Mouse (Mus musculus) left cerebral cortex, adult 18-20 months (tissue): ENCODE data around the gene Pgbd5. TPM values are rescaled to one million over a fixed set of nuclear protein-coding genes. Genes with fewer than 3 reads are reported as not detected.
"Not testable (repeated sequence)": the region's sequence is repeated elsewhere in the genome, so short reads cannot be mapped to it uniquely, and the experiment has no call there.

Experiments
- DNase-seq, 2 experiments: peaks; one replicate each; pipeline ENCODE4 v3.0.0; 2021 to 2022; ENCODE audit warnings: low spot score in 2 of 2, mixed read lengths in 1 of 2
- total RNA-seq, 2 experiments: library from RNA; stranded (reverse); gene quantifications; 2 replicates each; pipeline ENCODE4 v1.2.3; 2021

The Pgbd5 gene
- total RNA-seq, 2 experiments from 2014 or later: 208 to 219 TPM

GRCm38 (mm10) chr8:124433451-124434125 lies 5.9 kb downstream of the Pgbd5 start:
- DNase-seq: peak; percentile 63 to 65

GRCm38 (mm10) chr8:124430881-124431280 lies 8.6 kb downstream of the Pgbd5 start:
- no peak for DNase-seq

GRCm38 (mm10) chr8:124429417-124429816 lies 10.0 kb downstream of the Pgbd5 start:
- DNase-seq: peak; percentile 58 to 62

GRCm38 (mm10) chr8:124428721-124429120 lies 10.7 kb downstream of the Pgbd5 start:
- DNase-seq: not testable (repeated sequence)

DNA sequence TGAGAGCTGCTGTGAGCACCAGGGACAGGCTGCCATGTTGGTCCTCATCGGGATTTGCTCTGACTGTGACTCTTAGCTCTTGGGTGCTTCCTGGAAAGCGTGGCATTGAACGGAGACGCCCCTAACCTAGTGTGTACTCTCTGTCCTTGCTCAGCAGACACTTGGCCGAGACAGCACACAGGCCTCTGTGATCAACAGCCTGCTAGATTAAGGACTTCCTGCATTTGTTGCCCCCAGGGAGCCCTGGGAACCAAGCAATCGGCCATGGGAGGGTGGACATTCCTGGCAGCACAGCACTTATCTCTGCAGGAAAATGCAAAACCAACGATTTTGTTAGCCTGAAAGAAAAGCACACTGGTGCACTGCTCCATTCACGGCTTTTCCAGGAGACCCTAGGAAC lies 18.0 kb downstream of the Pgbd5 start:
- no peak for DNase-seq

- DNase-seq: no peak
These were observed 20.5 kb downstream of the Pgbd5 start for GRCm38 (mm10) chr8:124418927-124419326.

DNA sequence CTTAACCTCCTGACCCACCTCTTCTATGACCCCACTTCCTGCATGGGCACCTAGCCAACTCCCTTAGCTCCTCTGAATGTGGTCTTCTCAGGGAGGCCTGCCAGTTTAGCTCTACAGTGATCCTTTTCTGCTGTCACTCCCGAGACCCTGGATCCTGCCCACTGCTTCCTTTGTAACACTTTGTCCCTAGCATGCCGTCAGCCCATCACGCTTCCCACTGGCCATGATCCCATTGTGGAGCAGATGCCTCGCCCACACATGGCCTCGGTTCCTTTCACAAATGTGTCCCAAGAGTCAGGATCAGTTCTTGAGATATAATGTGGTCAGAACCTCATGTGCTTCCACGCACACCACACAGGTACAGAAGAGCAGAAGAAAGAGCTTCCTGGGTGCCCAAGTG lies 21.3 kb downstream of the Pgbd5 start:
- DNase-seq: no peak

DNA sequence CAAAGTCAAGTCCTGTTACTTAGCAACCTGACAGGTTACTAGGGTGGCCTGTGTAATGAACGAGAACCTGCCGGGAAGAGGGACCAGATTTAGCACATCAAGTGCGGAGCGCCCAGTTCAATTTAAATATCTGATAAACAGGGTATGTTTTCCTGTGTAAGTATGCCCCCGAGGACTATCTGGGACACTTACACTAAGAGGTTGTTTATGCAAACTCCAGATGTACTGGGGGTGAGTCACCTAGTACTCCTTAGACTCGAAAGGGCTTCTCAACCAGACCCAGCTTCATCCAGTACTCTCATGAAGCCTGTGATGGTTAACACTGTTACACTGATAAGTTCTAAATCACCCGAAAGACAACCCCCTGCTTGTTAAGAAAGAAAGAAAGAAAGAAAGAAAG lies 22.8 kb downstream of the Pgbd5 start:
- DNase-seq: no peak

DNA sequence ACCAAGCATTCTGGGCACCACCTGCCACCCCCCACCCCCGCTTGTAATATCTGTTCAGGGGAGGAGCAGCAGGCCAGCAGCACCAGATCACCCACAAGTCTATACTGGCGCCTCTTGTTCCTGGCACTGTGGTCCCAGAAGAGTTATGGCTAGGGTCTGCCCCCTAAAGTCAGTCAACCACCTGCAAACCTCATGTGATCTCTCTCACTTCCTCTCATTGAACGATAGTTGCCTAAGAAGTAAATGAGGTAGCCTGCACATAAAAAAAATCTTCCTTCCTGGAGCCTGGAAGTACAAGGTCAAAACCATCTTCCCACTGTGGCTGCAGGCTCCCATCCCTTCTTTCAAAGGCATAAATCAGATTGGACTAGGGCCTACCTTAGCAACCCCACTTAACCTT lies 23.7 kb downstream of the Pgbd5 start:
- DNase-seq: no peak

- DNase-seq: no peak
These were observed 24.5 kb downstream of the Pgbd5 start for GRCm38 (mm10) chr8:124415002-124415401.

GRCm38 (mm10) chr8:124413244-124413965 lies 26.1 kb downstream of the Pgbd5 start:
- DNase-seq: peak in 1 of 2 experiments; percentile 62

GRCm38 (mm10) chr8:124412496-124413243 lies 26.8 kb downstream of the Pgbd5 start:
- DNase-seq: no peak

DNA sequence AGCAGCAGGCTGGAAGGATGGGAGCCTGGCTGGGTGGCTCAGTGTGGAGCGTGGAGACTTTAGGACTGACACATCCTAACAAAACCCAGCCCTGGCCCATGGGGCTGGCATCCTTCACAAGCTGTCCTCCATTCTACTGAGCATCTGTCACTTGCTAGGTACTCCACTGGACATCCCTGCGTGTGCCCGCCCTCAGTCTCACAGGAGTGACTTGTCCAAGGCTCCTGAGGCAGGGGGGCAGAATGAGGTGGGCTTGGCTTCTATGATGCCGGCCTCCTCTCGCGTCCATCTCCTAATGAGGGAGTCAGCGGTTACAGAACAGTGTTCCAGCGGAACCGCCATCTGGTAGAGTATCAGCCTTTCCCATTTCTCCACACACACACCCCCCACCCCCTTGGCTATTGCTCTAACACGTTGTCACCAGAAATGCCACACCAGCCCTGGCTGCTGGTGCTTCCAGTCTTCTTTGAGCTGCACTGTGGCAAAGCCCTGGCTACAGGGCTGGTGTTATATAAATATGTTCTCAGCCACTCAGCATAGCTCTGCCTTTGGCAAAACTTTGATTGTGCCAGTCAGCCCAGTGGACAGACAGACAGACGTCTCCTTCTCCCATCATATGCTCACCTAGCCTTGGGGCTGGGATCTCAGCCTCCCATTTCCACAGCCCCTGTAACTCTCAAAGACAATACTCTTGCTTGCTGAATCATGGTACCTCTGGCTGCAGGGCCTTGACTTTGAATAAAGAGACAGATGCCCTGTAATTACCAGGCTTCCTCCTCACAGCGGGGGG lies 34.8 kb downstream of the Pgbd5 start:
- no peak for DNase-seq

DNA sequence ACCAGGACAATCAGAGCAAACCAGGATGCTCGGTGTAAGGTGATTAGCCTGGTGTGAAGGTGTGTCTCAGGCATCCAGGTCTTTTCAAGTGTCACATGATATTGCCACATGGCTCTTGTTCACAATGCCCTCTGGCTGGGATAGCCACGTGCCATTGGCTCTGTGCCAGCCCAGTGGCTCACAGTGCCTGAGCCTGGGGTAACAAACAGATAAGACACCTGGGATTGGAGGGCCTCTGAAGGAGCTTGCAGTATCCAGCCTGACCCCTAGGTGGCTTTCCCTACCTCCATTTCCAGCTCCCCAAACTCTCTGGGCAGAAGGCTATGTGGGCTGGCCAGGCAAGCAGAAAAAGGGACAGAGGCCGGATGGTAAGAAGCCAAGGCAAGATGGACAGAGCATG lies 35.6 kb downstream of the Pgbd5 start:
- no peak for DNase-seq

GRCm38 (mm10) chr8:124399403-124399861 lies 40.0 kb downstream of the Pgbd5 start:
- peak; percentile 57 to 73 for DNase-seq

DNA sequence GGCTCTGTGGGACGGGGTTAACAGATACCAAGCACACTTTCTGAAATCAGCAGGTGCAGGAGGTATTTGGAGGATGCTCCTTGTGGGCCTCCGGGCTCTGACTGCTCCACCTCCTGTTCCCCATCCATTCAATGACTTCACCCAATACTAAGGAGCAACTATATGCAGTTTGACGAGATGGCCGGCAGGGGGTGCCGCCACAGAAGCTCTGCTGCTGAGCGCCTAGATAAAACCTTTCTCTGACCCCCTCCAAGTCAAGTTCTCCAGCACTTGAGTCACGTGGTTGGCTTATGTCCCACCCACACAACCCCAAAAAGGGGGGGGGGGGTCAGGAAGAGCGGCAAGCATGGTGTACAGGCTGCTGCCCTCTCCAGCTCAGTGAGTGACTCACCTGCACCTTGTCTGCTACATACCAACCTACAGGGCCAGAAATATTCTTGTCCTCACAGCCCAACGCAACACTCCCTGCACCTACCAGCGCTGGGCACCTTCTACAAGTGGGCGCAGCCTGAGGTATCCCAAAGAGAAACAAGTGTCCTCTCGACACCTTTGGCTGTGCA lies 40.5 kb downstream of the Pgbd5 start:
- DNase-seq: peak in 1 of 2 experiments; percentile 53

GRCm38 (mm10) chr8:124397321-124398065 lies 42.0 kb downstream of the Pgbd5 start:
- peak; percentile 66 to 80 for DNase-seq

DNA sequence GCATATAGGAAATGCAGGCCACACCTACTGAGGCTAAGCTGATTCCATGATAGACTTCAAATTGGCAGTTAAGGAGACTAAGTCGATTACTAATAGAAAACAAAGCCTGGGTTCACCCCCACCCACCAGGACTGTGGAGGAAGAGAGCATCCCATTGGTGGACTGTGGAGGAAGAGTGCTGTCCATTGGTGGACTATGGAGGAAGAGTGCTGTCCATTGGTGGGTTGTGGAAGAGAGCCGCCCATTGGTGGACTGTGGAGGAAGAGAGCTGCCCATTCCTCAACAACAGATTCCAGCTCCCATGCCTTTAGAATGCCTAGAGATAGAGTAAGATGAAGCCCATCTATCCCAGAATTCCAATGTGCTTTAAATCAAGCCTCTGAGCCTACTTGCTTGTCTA lies 42.9 kb downstream of the Pgbd5 start:
- no peak for DNase-seq

- DNase-seq: no peak
These were observed 44.1 kb downstream of the Pgbd5 start for GRCm38 (mm10) chr8:124395392-124395791.

DNA sequence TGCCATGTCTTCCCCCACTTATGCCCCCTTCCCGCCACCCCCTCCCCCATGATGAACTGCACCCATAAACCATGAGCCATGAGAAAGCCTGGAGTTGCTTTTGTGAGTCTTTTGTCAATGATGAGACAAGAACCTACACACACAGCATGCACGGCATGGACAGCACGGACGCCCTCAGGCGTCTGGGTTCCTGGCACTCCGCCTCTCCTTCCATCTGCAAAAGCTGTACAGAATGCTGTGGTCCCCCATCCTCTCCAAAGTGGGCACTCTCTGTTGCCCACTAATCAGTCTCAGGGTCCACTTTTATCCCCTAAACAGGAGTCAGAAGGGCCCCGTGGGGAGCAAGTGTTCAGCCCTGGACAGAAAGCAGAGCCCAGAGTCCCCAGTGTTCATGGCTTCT lies 44.5 kb downstream of the Pgbd5 start:
- DNase-seq: no peak
